Mouse (Mus musculus): ENCODE measurements at regions not wholly inside any gene's neighbourhood (a gene's known extent, or its start where the extent isn't known, plus 50 kb on each side); places are given as distances from the start of the nearest gene placed in this dataset.
A peak's percentile ranks its signal among the peaks of the same experiment; 100 is the strongest.

GRCm38 (mm10) chr11:18266161-18266560 lies 312.5 kb upstream of the Etaa1 start:
- H3K4me3 ChIP-seq (ENCODE audit: insufficient read depth, low read depth, low read length): no peak overlapping the region
- no peak for TF ChIP-seq POLR2A (IDR thresholded peaks at IDR 0.05; ENCODE audit: insufficient read depth, low read depth, low read length)
- no peak for TF ChIP-seq CTCF (IDR thresholded peaks at IDR 0.05; ENCODE audit: insufficient read depth, low read depth, low read length)
- no peak overlapping the region for H3K27ac ChIP-seq (ENCODE audit: insufficient read depth, low read depth, low read length)
- WGBS: 38% methylated on average over 2 of the region's 2 CpGs
- peaks cover 2% of the 10 kb centered on the region; the same call in 1 of the 2 replicates for H3K4me1 ChIP-seq (ENCODE audit: control insufficient read depth, insufficient read depth, low read length)

- Histone ChIP-seq H3K27ac (ENCODE audit: insufficient read depth, low read depth, low read length) (peak overlapping the region; percentile 83), H3K4me3 (ENCODE audit: insufficient read depth, low read depth, low read length) (no peak overlapping the region), H3K4me1 (ENCODE audit: control insufficient read depth, insufficient read depth, low read length) (peaks cover 2% of the 10 kb centered on the region; the same call in 1 of the 2 replicates)
- TF ChIP-seq POLR2A (IDR thresholded peaks at IDR 0.05; ENCODE audit: insufficient read depth, low read depth, low read length) (no peak), CTCF (IDR thresholded peaks at IDR 0.05; ENCODE audit: insufficient read depth, low read depth, low read length) (no peak)
- WGBS: 41% methylated on average over 1 of the region's 1 CpGs
Measured at GRCm38 (mm10) chr11:18262901-18263300, 309.2 kb upstream of the Etaa1 start.

GRCm38 (mm10) chr11:18249236-18249635 lies 295.6 kb upstream of the Etaa1 start:
- 76% methylated on average over 4 of the region's 4 CpGs for WGBS
- H3K4me3 ChIP-seq (ENCODE audit: insufficient read depth, low read depth, low read length): no peak overlapping the region
- no peak overlapping the region for H3K27ac ChIP-seq (ENCODE audit: insufficient read depth, low read depth, low read length)
- TF ChIP-seq CTCF (IDR thresholded peaks at IDR 0.05; ENCODE audit: insufficient read depth, low read depth, low read length) (no peak), POLR2A (IDR thresholded peaks at IDR 0.05; ENCODE audit: insufficient read depth, low read depth, low read length) (no peak)
- no peaks in the 10 kb centered on the region for H3K4me1 ChIP-seq (ENCODE audit: control insufficient read depth, insufficient read depth, low read length)

GRCm38 (mm10) chr11:18216762-18217161 lies 263.1 kb upstream of the Etaa1 start:
- no peaks in the 10 kb centered on the region for H3K4me1 ChIP-seq (ENCODE audit: control insufficient read depth, insufficient read depth, low read length)
- 65% methylated on average over 4 of the region's 4 CpGs for WGBS
- no peak overlapping the region for H3K4me3 ChIP-seq (ENCODE audit: insufficient read depth, low read depth, low read length)
- no peak overlapping the region for H3K27ac ChIP-seq (ENCODE audit: insufficient read depth, low read depth, low read length)
- TF ChIP-seq CTCF (IDR thresholded peaks at IDR 0.05; ENCODE audit: insufficient read depth, low read depth, low read length) (no peak), POLR2A (IDR thresholded peaks at IDR 0.05; ENCODE audit: insufficient read depth, low read depth, low read length) (no peak)

- TF ChIP-seq CTCF (IDR thresholded peaks at IDR 0.05; ENCODE audit: insufficient read depth, low read depth, low read length) (no peak), POLR2A (IDR thresholded peaks at IDR 0.05; ENCODE audit: insufficient read depth, low read depth, low read length) (no peak)
- WGBS: 52% methylated on average over 2 of the region's 2 CpGs
- H3K4me3 ChIP-seq (ENCODE audit: insufficient read depth, low read depth, low read length): no peak overlapping the region
- no peak overlapping the region for H3K27ac ChIP-seq (ENCODE audit: insufficient read depth, low read depth, low read length)
- no peaks in the 10 kb centered on the region for H3K4me1 ChIP-seq (ENCODE audit: control insufficient read depth, insufficient read depth, low read length)
Measured at GRCm38 (mm10) chr11:18173028-18173427, 219.4 kb upstream of the Etaa1 start.

- Histone ChIP-seq H3K4me1 (ENCODE audit: control insufficient read depth, insufficient read depth, low read length) (no peaks in the 10 kb centered on the region), H3K4me3 (ENCODE audit: insufficient read depth, low read depth, low read length) (no peak overlapping the region), H3K27ac (ENCODE audit: insufficient read depth, low read depth, low read length) (no peak overlapping the region)
- TF ChIP-seq POLR2A (IDR thresholded peaks at IDR 0.05; ENCODE audit: insufficient read depth, low read depth, low read length) (no peak), CTCF (IDR thresholded peaks at IDR 0.05; ENCODE audit: insufficient read depth, low read depth, low read length) (no peak)
- 57% methylated on average over 2 of the region's 2 CpGs for WGBS
Measured at GRCm38 (mm10) chr11:18171207-18171776, 217.6 kb upstream of the Etaa1 start.

GRCm38 (mm10) chr11:18165609-18166347 lies 212.1 kb upstream of the Etaa1 start:
- Histone ChIP-seq H3K4me1 (ENCODE audit: control insufficient read depth, insufficient read depth, low read length) (no peaks in the 10 kb centered on the region), H3K4me3 (ENCODE audit: insufficient read depth, low read depth, low read length) (no peak overlapping the region), H3K27ac (ENCODE audit: insufficient read depth, low read depth, low read length) (peak overlapping the region; percentile 57; the same call in 1 of the 2 replicates)
- WGBS: 80% methylated on average over 4 of the region's 4 CpGs
- no peak for TF ChIP-seq POLR2A (IDR thresholded peaks at IDR 0.05; ENCODE audit: insufficient read depth, low read depth, low read length)
- TF ChIP-seq CTCF (IDR thresholded peaks at IDR 0.05; ENCODE audit: insufficient read depth, low read depth, low read length): no peak

GRCm38 (mm10) chr11:18164025-18164423 lies 210.3 kb upstream of the Etaa1 start:
- Histone ChIP-seq H3K4me1 (ENCODE audit: control insufficient read depth, insufficient read depth, low read length) (no peaks in the 10 kb centered on the region), H3K27ac (ENCODE audit: insufficient read depth, low read depth, low read length) (peak overlapping the region; percentile 89), H3K4me3 (ENCODE audit: insufficient read depth, low read depth, low read length) (no peak overlapping the region)
- no peak for TF ChIP-seq CTCF (IDR thresholded peaks at IDR 0.05; ENCODE audit: insufficient read depth, low read depth, low read length)
- no peak for TF ChIP-seq POLR2A (IDR thresholded peaks at IDR 0.05; ENCODE audit: insufficient read depth, low read depth, low read length)
- 24% methylated on average over 2 of the region's 2 CpGs for WGBS

Data from olfactory bulb, adult 2 months (tissue).